Mouse (Mus musculus): Measurements from ENCODE around the gene Pacsin2.
"Not testable (repeated sequence)": the region's sequence is repeated elsewhere in the genome, so short reads cannot be mapped to it uniquely, and the experiment has no call there.

The Pacsin2 gene

DNA sequence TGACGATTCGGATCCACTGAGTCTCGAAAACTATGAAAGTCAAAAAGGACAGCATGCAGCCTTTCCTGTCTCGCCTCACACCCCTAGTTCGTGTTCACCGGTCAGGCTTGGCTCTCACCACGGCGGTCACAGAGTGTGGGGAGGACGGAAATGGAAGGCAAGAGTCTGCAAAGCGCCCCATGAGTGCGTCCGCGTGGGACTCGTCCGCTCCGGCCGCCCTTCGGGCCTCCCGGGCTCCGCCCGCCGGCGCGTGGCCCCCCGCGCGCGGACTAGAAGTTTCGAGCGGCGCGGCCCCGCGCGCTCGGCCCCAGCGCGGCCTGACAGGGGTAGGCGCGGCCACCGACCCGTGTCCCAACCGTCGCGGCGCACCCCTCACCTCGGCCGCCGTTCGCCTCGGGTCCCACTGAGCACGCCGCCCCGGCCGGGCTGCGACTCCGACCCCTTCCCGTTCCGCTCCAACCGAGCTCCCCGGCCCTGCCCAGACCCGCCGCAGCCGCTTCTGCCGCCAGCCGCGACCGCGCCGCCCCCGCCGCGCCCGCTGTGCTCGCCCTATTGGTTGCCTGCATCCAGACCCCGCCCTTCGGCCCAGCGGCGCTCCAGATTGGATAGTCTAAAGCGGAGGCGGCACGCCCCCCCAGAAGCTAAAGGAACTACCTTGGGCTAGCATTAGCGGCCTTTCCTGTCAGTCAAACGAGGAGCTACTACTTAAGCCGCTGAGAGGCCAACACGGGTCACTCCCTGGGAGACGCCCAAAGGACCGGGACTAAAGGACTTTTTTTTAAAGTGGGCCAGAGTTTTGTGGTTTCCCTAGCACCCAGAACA is at the start of gene Pacsin2:
Gene Pacsin2, minus strand, starts transcription at position 524 of the 822 bp plus-strand sequence.
- DNase-seq = peak; percentile 95 to 96

GRCm38 (mm10) chr15:83512489-83513281 is 48.3 kb upstream of the Pacsin2 start:
- no peak for DNase-seq

DNA sequence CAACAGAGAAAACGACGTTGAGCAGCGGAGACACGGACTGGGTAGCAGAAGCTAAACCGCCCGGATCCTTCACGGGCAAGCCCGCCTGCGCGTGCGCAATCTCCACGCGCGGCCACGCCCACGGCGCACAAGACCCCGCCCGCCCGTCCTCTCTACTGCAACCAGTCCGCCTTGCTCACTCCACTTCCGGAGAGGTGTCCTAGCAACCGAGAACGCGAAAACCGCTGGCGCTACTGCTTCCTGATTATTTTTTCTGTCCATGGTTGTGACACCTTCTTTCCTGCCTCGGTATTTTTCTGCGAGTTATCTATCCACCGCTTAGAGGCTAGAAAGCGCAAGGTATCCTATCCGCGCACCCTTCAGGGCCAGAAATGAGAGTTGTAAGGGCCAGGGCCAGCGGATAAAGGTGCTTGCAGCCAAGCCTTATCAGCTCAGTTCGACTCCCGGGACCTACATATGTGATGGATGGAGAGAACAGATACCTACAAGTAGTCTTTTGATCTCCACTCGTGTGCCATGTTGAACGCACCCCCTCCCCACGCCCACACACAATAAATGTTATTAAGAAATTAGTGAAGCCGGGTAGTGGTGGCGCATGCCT is 46.5 kb upstream of the Pacsin2 start, which contains the start of gene Ttll1:
Gene Ttll1, minus strand, starts transcription at position 89 of the 601 bp plus-strand sequence.
- peak; percentile 97 to 98 for DNase-seq

- DNase-seq = no peak
These were observed 45.8 kb upstream of the Pacsin2 start for GRCm38 (mm10) chr15:83509950-83510804.

GRCm38 (mm10) chr15:83501483-83501882 is 37.1 kb upstream of the Pacsin2 start:
- DNase-seq = not testable (repeated sequence)

- DNase-seq = peak; percentile 33 to 51
These were observed 35.9 kb upstream of the Pacsin2 start for GRCm38 (mm10) chr15:83500352-83500751.

DNA sequence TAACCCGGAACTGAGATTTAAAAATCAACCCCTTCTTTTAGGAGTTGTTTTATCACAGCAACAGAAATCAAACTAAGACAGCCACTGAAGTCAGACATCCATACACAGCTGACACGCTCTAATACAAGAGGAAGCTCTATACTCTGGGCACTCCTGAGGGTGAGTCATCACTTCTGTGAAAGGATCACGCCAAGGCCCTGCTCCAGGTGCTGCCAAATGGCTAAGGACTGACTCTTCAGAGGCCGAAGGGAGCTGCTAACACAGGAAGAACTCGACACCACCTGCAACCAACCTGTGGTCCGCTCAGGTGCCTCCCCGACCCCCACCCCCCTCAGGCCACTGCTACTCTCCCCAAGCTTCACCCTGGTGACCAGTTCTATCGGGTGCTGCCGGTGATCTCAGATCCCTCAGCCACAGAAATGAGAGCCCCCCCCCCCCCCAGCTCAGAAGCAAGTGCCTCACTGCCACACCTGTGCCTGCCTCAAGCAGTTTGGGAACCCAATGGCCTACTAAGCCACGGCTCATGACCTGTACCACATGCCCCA is 34.9 kb upstream of the Pacsin2 start:
- DNase-seq = no peak

- peak; percentile 19 to 22 for DNase-seq
These were observed 32.9 kb upstream of the Pacsin2 start for GRCm38 (mm10) chr15:83497299-83497698.

DNA sequence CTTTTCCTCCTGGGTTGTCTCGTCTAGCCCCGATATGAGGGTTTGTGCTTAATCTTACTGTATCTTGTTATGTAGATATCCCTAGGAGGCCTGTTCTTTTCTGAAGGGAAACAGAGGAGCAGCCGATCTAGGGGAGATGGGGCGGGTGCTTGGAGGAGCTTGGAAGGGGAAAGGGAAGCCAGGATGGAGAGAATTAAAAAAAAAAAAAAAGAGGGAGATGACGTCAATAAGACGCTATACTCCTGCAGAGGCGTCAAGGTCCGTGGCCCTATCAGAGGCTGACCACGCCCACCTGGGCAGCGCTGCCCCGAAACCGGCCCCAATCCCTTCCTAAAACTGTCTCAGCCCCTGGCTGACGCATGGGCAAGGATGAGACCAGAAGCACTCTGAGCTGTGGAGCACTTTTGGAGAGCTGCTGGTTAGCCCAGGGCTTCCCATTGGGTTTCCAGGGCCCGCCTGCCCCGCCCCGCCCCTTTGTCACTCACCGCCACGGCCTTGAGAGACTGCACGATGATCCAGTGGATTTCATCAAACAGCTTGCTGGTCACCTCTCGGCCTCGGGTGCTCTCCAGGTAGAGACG is 31.5 kb upstream of the Pacsin2 start:
- DNase-seq = no peak

DNA sequence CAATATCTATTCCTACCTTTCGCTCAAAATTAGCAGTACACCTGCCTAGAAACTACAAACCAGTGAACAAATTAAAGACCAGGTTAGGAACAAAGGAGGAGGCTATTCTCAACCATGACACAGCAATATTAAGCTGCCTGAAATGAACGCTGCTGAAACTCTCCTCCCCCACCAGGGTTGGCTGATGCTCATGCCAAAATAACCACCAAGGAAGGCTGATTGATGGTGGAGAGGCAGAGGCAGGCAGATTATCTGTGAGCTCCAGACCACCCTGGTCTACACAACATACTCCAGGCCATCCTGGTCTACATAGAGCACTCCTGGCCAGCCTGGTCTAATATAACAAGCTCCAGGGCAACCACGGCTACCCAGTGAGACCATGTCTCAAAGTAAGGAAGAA is 30.8 kb upstream of the Pacsin2 start:
- DNase-seq = no peak

- DNase-seq = no peak
These were observed 30.1 kb upstream of the Pacsin2 start for GRCm38 (mm10) chr15:83494572-83494920.

- no peak for DNase-seq
These were observed 29.6 kb upstream of the Pacsin2 start for GRCm38 (mm10) chr15:83493856-83494571.

- DNase-seq = no peak
These were observed 27.5 kb upstream of the Pacsin2 start for GRCm38 (mm10) chr15:83491891-83492290.

DNA sequence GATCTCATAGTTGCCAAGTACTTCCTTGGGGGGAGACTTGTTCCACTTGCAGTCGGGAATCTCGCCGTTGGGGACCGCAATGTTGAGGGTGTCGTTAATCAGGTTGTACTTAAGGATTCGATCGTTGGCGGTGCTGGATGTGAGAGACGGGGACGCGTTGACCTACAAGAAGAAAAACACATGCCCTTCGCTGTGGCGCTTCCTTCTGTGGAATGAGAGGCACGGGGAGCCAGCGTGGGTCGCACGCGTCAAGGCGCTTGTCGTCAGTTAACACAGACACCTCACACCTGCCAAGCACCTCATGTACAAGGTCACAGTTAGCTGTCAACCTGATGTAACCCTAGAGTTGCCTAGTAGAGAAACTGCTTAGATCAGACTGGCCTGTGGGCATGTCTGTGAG is 25.1 kb upstream of the Pacsin2 start:
- DNase-seq = no peak

DNA sequence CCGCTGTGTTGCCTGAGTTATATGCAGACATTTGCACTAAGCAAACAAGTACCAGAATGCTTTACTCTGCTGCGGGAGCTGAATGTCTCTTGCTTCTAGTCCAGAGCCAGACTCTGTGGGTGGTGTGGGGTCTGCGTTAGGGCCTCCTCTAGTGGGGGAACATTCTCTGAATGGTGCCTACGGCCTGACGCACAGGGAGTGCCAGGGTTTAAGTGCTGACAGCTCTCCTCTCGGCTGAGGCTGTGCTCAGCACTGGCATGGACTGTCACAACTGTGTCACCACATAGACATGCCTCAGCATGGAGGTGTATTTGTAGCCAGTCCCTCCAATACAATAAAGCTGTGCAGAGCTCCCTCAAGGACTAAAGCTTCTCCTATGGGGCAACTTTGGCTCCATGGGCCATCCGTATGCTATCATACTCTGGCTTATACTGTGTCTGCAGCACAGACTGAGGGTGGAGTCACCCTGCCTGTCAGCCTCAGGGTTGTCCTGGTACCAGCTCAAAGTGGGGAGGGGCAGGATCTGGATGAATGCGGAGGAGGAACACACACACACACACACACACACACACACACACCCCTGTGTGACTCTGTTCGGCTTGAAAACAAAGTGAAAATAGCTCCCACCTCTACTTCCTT is 23.2 kb upstream of the Pacsin2 start:
- DNase-seq = no peak

DNA sequence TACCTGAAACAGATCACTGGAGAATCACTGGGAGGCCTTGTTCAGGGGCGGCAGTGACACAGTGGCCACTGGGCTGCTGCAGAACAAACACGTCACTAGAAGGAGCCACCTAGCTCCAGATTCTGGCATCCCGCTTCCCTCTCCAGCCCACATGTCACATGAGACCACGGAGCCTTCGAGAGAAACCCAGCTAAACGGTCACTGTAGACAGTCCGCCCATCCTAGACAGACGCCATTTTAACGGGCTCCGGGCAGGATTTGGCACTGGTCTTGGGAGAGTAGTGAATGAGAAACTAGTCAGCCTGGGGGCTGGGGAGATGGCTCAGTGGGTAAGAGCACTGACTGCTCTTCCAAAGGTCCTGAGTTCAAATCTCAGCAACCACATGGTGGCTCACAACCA is 19.9 kb upstream of the Pacsin2 start:
- no peak for DNase-seq

DNA sequence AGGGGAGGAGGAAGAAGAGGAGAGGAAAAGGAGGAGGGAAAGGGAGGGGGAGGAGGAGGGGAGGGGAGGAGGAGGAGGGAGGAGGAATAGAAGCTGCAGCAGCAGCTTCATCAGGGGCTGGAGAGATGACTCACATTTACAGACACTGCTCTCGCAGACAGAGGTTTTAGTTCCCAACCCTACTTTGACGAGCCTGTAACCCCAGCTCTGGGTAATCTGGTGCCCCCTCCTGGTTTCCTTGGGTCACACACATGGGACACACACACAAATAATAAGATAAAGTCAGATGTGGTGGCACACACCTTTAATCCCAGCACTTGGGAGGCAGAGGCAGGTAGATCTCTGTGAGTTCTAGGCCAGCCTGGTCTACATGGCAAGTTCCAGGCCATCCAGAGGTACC is 19.1 kb upstream of the Pacsin2 start:
- DNase-seq = peak; percentile 16 to 26

DNA sequence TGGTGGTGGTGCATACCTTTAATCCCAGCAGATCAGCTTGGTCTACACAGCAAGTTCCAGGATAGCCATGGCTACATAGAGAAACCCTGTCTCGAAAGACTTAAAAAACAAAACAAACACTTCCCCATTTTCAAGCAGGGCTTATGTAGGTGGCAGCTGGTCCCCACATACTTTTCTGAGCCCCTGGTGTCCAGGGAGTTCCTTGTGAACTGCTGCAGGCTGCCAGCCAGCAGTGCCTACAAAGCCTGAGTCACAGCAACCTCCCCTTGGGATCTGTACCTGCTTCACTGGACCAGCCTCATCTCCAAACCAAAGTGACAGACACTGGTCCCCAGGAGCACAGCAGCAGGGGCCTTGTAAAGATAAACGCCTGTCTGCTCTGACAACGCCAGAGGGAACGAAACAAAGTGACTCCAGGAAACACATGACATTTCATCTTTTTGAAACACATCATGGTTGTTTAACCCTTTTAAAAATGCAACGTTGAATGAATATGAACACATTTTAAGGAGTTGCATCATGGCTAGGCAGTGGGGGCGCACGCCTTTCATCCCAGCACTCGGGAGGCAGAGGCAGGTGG is 18.3 kb upstream of the Pacsin2 start:
- DNase-seq = no peak

GRCm38 (mm10) chr15:83481236-83481780 is 16.9 kb upstream of the Pacsin2 start:
- DNase-seq = no peak

- no peak for DNase-seq
These were observed 15.4 kb upstream of the Pacsin2 start for GRCm38 (mm10) chr15:83479818-83480217.
